Mouse (Mus musculus) hematopoietic stem cell, adult 5-6 weeks (primary cell): Measurements from ENCODE around the gene Arhgap10. TPM values are rescaled to one million over a fixed set of nuclear protein-coding genes. Genes with fewer than 3 reads are reported as not detected.

Experiments
- ATAC-seq, 2 experiments: fragments of 125-278 bp in 1 of 2; replicated peaks in 1 of 2; 2 replicates each; pipeline ENCODE4 v1.8.0; 2016 to 2017; ENCODE audit warnings: inconsistent platforms in 2 of 2, mild to moderate bottlenecking in 2 of 2, moderate number of reproducible peaks in 2 of 2, low read depth in 1 of 2, moderate TSS enrichment in 1 of 2; ENCODE audit not compliant: low FRiP score in 2 of 2, poor library complexity in 2 of 2, severe bottlenecking in 2 of 2, insufficient read depth in 1 of 2, low TSS enrichment in 1 of 2
- total RNA-seq: library from RNA; stranded (forward); fragments of 172-1452, 232-1000 nt; gene quantifications from 2 replicates; pipeline ENCODE4 v1.2.3, GENCODE M21; 2017

Arhgap10 gene
- total RNA-seq, 1 experiment from 2014 or later, result 14.6 TPM

- ATAC-seq, result no peak
These were observed 3.5 kb upstream of the Arhgap10 start for GRCm38 (mm10) chr8:77521028-77521785.

DNA sequence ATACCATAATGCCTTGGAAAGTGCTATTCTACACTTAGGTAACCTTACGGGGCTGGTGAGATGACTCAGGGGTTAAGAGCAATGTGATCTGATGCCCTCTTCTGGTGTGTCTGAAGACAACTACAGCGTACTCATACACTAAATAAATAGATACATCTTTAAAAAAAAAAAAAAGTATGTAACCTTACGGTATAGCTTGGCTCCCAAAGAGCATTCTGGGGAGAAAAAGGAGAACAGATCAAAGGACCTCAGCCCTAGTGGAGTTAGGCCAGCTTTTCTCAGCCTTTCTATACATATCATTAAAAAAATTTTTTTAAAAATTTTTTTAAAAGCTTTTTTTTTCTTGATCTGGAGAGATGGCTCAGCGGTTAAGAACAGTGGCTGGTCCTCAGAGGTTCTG, 2.8 kb upstream of the Arhgap10 start:
- no peak for ATAC-seq

- ATAC-seq, result peak; percentile 25 to 38; a peak in 3 of 4 replicates
These were observed 705 bp upstream of the Arhgap10 start for GRCm38 (mm10) chr8:77518201-77519115.

- ATAC-seq, result no peak
These were observed 908 bp downstream of the Arhgap10 start for GRCm38 (mm10) chr8:77516845-77517244.

- no peak for ATAC-seq
These were observed 2.0 kb downstream of the Arhgap10 start for GRCm38 (mm10) chr8:77515786-77516185.

DNA sequence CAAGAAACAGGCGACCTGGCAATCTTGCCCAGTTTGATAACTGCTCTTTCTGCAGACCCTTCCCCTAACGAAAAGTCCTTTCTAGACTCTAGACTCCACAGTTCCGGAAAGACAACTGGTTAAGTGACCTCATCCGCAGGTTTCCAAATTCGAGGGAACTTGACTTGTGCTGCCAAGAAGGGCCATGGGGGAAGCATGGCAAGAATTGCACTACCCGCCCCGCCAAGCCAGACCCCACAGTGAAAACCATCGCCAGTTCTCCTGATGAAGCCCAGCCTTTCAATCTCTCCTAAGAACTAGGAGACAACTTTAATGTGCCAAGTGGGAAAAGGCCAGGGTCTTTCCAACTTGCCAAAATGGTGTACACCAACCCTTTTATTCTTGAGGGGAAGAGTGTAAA, 2.6 kb downstream of the Arhgap10 start:
- ATAC-seq, result no peak

DNA sequence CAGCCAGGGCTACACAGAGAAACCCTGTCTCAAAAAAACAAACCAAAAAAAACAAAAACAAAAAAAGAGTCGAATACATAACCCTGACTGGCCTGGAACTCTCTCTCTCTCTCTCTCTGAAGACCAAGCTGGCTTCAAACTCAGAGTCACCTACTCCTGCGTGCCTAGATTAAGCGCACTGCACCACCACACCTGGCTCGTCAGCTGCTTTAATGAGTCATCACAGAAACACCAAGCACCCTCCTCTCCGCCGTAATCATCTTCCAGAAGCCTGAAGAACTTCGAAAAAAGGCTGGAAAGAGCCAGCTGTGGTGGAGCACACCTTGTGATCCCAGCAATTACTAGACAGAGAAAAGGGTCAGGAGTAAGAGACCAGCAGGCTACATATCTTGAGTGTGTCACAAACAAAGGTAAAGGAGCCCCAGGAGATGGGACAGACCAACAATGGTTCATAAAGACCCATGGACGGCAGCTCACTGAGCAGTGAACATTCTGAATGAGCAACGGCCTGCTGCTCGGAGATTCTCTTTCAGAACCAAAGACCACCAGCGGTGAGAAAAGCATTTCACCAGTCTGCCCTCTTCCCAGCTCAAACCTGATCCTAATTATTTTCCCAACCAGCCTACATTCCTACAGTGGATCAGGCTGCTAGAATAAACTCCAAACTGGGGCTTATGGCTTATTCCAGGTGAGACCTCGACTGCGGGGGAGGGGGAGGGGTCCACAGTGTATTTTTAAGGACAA, 5.8 kb downstream of the Arhgap10 start:
- ATAC-seq, result no peak

DNA sequence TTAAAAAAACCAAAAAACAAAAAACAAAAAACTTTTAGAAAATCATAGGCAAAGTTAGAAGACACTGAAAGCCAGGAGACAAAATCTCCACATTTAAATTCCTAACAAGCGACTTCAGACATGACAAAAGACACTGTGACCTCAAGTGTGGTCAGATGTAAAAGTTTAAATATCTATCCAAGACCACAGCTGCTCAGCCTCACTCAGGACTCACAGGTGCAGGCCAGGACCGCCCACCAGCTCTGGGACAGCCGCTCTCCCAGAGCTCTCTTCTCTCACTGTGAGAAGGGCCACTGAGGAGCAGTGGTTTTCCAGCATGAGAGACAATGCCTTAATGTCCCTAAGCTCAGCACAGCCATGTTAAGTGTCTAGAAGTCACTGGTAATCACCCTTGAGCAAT, 7.3 kb downstream of the Arhgap10 start:
- no peak for ATAC-seq

- ATAC-seq, result peak; percentile 66 to 85; a peak in 3 of 4 replicates
These were observed 8.7 kb downstream of the Arhgap10 start for GRCm38 (mm10) chr8:77509044-77509443.

DNA sequence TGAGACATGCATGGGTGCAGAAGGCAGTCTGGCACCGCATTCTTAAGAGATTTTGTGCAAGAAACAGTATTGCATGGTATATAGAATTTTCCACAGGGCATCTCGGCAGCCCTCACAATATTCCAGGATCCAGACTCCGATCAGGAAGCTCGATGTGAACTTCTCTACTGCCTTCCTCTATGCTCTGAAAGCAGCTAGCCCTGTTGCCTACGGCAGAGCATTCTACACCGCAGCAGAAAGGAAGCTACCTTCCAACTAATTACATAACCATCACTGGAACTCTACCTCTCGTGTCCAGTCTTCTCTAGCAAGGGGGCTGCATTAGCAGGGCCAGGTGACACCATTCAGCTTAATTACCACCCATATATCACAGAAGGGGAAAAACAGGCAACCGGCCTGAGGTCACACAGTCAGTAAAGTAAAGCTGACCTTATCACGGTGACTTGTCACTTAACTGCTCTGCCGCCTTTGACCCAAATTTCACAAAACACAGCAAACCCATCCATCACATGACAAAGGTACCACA, 10.2 kb downstream of the Arhgap10 start:
- no peak for ATAC-seq

- ATAC-seq, result no peak
These were observed 11.2 kb downstream of the Arhgap10 start for GRCm38 (mm10) chr8:77506539-77506938.

GRCm38 (mm10) chr8:77502547-77502946, 15.2 kb downstream of the Arhgap10 start:
- no peak for ATAC-seq

GRCm38 (mm10) chr8:77501131-77501530, 16.6 kb downstream of the Arhgap10 start:
- no peak for ATAC-seq

- ATAC-seq, result no peak
These were observed 17.5 kb downstream of the Arhgap10 start for GRCm38 (mm10) chr8:77500264-77500663.

- no peak for ATAC-seq
These were observed 20.3 kb downstream of the Arhgap10 start for GRCm38 (mm10) chr8:77497442-77497841.

GRCm38 (mm10) chr8:77496253-77496652, 21.5 kb downstream of the Arhgap10 start:
- ATAC-seq, result peak; percentile 70 to 79
